Mouse (Mus musculus) CD4-positive, CD25-positive, alpha-beta regulatory T cell, adult 4 months (primary cell): ENCODE results near the gene Idh3g. TPM values are rescaled to one million over a fixed set of nuclear protein-coding genes. Genes with fewer than 3 reads are reported as not detected.
"Not testable (repeated sequence)": the region's sequence is repeated elsewhere in the genome, so short reads cannot be mapped to it uniquely, and the experiment has no call there.

ENCODE experiments used
- ATAC-seq: one replicate; pipeline ENCODE4 v1.8.0; 2017
- polyA plus RNA-seq, 2 experiments: library from polyadenylated mRNA; unstranded; fragments of 100-300 nt; shearing (Covaris generic); gene quantifications; one replicate each; pipeline ENCODE4 v1.2.1; 2017

Idh3g gene
- polyA plus RNA-seq, 2 experiments from 2014 or later, result 146 to 173 TPM

DNA sequence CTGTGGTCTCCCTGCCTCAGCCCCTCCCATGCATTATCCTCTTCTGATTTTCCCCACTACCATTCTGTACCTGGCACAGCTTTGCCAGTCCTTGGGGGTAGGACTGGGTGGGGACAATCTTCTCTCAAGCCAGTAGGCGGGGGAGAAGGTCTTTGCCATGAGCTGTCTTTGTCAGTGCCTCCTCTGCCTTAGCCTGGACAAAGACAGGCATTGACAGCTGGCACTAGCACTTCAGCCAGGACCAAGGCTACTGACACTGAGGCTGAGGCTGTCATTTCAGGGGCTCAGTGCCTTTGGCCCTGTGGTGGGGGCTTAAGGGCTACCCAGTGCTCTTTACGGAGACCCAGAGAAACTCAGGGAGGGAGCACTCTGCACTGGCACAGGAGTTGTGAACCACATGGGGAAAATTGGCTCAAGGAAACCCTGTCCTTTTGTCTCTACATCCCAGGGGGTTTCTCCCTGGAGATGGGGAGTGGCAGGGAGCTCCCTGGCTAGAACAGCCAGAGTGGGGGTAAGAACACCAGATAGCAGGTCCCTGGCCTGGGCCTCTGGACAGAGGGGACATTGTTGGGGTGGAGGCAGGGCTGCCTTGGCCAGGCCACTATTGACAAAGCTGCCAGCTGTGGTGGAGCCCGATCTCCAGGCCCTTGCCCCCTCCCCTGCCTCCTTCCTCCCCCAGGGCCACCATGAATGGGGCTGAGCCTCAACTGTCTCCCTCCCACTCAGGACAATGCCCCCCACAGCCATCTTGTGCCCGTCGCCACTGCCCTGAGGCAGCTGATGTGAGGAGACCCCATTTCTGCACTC is 30.2 kb downstream of the Idh3g start, which contains the start of gene Plxnb3:
Gene Plxnb3, plus strand, starts transcription at position 757 of the 807 bp plus-strand sequence.
- ATAC-seq, result no peak

DNA sequence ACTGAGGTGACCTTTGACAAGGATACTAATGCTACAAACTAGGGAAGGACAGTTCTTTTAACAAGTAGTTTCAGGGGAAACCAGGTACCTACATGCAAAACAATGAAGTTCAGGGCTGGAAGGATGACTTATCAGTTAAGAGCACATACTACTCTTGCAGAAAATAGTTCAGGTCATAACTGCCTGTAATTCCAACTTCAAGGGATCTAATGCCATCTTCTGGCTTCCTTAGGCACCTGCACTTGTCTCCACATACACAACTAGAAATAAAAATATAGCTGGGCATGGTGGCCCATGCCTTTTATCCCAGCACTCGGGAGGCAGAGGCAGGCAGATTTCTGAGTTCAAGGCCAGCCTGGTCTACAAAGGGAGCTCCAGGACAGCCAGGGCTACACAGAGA is 37.7 kb downstream of the Idh3g start:
- no peak for ATAC-seq

DNA sequence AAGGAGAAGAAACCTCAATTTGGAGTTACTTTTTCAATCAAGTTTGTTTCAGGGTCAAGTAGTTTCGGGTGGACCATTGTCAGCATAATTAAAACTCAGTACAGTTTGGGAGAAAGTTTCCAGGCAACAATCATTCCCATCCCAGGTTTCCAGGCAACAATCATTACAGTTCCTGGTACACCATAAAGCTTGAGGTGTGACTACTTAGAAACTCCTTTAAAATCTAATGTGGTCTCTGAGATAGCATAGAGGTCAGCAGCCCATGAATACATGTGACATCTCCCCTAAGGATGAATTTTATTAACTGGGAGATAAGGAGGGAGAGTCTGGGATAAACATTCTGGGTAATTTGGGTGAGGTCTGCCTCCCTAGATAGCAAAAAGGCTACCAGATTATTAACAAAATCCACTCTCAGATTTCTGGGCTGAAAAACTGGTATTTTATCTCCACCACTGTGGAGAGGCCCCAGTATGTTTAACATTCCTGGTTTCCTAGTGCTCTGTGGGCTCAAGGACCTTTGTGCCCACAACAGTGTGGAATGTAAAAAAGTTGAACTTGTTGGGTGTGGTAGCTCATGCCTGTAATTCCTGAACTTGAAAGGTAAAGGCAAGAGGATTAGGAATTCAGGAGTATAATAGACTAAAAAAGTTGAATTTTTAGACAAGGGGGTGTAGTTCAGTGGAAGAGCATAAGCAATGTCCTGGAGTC is 41.8 kb downstream of the Idh3g start:
- no peak for ATAC-seq

DNA sequence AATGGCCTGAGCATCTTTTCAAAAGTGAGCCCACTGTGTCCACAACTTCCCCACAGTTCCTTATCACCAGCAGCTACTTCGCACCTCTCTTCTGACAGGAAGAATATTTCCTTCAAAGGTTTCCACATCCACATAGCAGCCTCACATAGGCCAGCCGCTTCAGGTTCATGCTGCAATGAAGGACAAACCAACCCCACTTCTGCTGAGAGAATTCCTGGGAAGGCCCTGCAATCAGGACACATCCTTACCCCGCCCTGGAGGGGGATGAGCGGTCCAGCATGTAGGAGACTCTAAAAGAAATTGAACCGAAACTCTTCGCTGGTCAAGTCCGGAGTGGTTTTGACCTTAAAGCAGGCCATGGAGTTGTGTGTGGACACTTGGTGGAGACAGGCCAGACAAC is 46.9 kb downstream of the Idh3g start:
- not testable (repeated sequence) for ATAC-seq

DNA sequence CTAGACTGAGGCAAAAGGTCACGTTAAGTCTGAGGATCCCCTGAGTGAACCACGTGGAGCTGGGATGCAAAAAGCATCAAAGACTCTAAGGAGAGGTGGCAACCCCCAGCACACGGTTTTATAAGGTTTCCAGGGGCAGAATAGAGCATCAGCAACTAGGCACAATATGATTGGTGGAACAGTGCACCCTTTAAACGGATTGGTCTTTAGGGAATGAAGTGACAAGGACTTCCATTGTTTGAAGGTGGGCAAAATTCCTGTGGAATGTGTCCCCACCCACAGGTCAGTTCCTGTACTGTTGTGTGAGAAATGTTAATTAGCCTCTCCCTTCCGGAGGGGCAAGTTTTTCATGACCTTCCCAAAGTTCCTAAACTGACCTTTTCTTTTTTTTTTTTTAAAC is 47.5 kb downstream of the Idh3g start:
- no peak for ATAC-seq

DNA sequence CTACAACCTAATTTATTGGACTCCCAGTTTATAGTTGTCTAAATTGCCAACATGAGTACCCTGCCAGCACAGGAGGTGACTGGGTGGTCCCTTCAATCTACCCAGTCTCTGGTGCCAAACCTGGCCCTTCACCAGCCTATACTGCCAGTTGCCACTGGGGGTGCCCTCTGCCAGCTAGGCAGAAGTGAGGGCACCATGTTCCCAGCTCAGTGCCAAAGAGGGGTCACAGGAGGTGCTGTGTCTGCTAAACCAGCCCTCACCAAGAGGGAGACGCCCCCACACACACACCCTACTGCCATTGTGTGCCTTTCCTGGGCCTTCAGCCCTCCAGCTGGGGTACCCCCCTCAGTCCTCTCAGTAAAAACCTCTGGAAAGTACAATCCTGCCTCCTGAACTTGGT is 48.5 kb downstream of the Idh3g start:
- no peak for ATAC-seq

DNA sequence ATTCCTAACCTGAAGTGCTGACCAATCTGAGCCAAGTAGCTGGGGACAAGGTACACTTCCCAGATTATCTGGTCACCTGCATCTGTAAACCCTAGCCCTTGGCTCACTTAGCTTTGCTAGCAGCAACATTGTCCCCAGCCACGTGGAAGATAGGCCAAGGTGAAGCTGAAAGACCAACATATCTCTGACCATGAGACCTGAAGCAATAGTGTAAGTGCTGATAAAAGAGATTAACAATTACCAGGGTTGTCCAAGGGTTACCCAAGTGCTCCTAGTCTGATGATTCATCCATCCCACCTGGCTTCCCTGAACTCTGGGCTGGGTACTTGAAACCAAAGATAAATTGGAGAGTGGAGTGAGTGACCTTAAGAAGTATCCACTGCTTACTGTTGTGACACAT is 55.8 kb downstream of the Idh3g start:
- ATAC-seq, result no peak

Other genes starting within 250 kb of the Idh3g start
- under 1 TPM in 1 of 2 experiments, not detected in 1; 0.31 TPM for gene Dusp9, start 147.5 kb downstream of the Idh3g start, polyA plus RNA-seq
- 1 to 10 TPM; 2.6 to 2.7 TPM for gene Pnck, start 126.8 kb downstream of the Idh3g start, polyA plus RNA-seq
- gene Slc6a8, start 113.7 kb downstream of the Idh3g start, polyA plus RNA-seq, result under 1 TPM; 0.63 TPM
- gene Bcap31, start 70.7 kb downstream of the Idh3g start, polyA plus RNA-seq, result 100 to 1,000 TPM; 283 to 291 TPM
- 10 to 100 TPM; 23.3 to 44.3 TPM for gene Abcd1, start 70.3 kb downstream of the Idh3g start, polyA plus RNA-seq
- not detected for gene Plxnb3, start 29.8 kb downstream of the Idh3g start, polyA plus RNA-seq
- 1 to 10 TPM in 1 of 2 experiments, under 1 TPM in 1; 0.12 to 3.4 TPM for gene Srpk3, start 12.5 kb downstream of the Idh3g start, polyA plus RNA-seq
- gene Ssr4, start 131 bp upstream of the Idh3g start, polyA plus RNA-seq, result 100 to 1,000 TPM; 214 to 239 TPM
- gene Pdzd4, start 38.1 kb upstream of the Idh3g start, polyA plus RNA-seq, result under 1 TPM; 0.08 to 0.16 TPM
- gene Avpr2, start 105.2 kb upstream of the Idh3g start, polyA plus RNA-seq, result 1 to 10 TPM; 2.6 to 3.3 TPM
- gene L1cam, start 109.2 kb upstream of the Idh3g start, polyA plus RNA-seq, result 10 to 100 TPM in 1 of 2 experiments, 1 to 10 TPM in 1; 7.3 to 13.0 TPM
- gene Arhgap4, start 135.0 kb upstream of the Idh3g start, polyA plus RNA-seq, result 100 to 1,000 TPM; 162 to 239 TPM
- 100 to 1,000 TPM; 181 to 200 TPM for gene Naa10, start 135.0 kb upstream of the Idh3g start, polyA plus RNA-seq
- 10 to 100 TPM in 1 of 2 experiments, 1 to 10 TPM in 1; 6.4 to 15.1 TPM for gene Renbp, start 144.0 kb upstream of the Idh3g start, polyA plus RNA-seq
- 10 to 100 TPM; 34.2 to 45.5 TPM for gene Hcfc1, start 179.5 kb upstream of the Idh3g start, polyA plus RNA-seq
- 10 to 100 TPM; 19.8 to 23.1 TPM for gene Irak1, start 237.0 kb upstream of the Idh3g start, polyA plus RNA-seq